Mouse (Mus musculus): ENCODE measurements around the gene Cysrt1.
A peak's percentile ranks its signal among the peaks of the same experiment; 100 is the strongest.
"Not testable (repeated sequence)": the region's sequence is repeated elsewhere in the genome, so short reads cannot be mapped to it uniquely, and the experiment has no call there.

Cysrt1 gene

GRCm38 (mm10) chr2:25264851-25265250, 22.6 kb upstream of the Cysrt1 start:
- no peak for DNase-seq (ENCODE audit: low read depth)

DNA sequence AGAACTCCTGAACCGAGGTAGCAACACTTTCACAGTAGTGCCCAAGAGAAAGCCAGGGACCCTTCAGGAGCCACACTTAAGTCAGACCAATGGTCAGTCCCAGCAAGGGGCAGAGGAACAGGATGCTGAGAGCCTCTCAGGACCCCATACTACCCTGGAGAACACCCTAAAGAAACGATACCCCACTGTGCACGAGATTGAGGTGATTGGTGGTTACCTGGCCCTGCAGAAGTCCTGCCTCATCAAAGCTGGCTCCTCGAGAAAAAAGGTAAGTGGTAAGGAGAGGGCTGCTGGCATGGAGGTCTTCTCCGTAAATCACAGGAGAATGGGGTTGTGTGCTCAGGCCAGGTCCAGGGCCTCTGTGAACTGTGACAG, 22.0 kb upstream of the Cysrt1 start:
- DNase-seq (ENCODE audit: low read depth), result no peak

DNA sequence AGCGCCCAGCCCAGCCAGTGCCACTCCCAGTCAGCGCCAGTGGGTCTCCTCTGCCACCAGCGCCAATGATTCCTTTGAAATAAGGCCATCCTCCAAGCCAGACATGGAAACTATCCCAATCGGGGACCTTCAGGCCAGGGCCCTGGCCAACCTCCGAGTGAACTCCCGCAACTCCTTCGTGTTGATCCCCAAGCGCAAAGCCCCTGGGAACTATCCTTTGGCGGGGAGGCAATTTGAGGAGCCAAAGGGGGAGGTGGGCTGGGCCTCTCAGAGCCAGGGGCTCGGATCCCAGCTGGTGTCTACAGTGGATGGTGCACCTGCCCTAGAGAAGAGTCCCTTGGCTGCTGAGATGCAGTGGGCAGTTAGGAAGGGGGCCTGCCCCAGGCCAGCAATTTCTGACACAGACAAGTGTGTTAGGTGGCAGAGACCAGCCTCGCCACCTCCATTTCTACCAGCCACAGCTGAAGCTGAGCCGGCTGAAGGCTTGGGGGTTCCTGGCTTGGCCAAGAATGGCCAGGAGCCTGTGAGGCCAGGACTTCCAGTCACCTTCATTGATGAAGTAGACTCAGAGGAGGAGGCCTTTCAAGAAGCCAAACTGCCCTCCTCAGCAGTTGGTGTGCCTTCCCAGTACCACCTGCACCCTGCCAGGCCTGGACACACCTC, 21.5 kb upstream of the Cysrt1 start:
- DNase-seq (ENCODE audit: low read depth), result no peak

GRCm38 (mm10) chr2:25262795-25263622, 20.8 kb upstream of the Cysrt1 start:
- no peak for DNase-seq (ENCODE audit: low read depth)

- DNase-seq (ENCODE audit: low read depth), result peak; percentile 89
Observed at GRCm38 (mm10) chr2:25262291-25262767, 20.1 kb upstream of the Cysrt1 start, which contains the start of gene Tprn. Tprn (plus strand) TSS chr2:25262618.

- no peak for DNase-seq (ENCODE audit: low read depth)
Observed at GRCm38 (mm10) chr2:25261870-25262269, 19.6 kb upstream of the Cysrt1 start.

DNA sequence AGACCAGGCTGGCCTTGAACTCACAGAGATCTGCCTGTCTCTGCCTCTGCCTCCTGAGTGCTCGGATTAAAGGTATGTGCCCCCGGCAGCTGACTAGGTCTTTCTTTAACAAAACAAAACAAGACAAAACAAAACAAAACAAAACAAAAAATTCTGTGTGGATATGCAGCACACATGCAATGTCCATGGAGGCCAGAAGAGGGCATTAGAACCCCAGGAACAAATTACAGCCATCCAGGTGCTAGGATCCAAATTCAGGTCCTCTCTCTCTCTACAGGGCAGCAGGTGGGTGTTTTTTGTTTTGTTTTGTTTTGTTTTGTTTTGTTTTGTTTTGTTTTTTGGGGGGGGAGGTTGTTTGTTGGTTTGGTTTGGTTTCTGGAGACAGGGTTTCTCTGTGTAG, 16.6 kb upstream of the Cysrt1 start:
- no peak for DNase-seq (ENCODE audit: low read depth)

DNA sequence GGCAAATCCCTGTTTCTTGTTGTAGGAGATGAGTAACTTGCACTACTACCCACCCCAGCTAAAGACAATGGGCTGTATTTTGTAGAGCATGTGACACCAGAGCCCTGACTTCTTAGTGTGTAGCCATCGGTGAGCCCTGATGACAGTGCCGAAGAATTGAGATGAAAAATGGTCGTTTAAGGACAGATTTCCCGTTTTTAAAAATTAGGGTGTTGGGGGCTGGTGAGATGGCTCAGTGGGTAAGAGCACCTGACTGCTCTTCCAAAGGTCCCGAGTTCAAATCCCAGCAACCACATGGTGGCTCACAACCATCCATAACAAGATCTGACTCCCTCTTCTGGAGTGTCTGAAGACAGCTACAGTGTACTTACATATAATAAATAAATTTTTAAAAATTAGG, 15.0 kb upstream of the Cysrt1 start:
- not testable (repeated sequence) for DNase-seq (ENCODE audit: low read depth)

- DNase-seq (ENCODE audit: low read depth), result peak; percentile 78
Observed at GRCm38 (mm10) chr2:25256443-25257109, 14.3 kb upstream of the Cysrt1 start.

DNA sequence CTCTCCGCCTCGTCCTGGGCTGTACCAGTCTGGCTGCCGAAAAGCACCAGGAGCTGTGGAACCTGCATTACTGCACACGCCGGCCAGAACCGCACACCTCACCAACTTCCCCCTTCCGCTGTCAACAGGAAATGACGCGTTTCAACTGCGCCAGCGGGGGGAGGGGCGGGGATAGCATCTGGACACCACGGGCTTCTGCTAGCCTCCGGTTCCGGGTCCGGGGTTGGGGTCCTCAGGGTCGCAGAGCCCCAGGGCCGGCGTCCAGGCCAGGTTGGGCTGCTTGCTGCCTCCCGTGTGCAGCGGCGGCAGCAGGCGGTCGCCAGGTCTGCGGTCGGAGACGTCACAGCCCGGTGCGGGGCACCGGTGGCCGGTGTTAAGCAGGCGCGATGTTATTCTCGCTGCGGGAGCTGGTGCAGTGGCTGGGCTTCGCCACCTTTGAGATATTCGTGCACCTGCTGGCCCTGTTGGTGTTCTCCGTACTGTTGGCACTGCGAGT, 13.1 kb upstream of the Cysrt1 start, which contains the start of gene Tmem203:
TSS of gene Tmem203 (plus strand) at position 156 of the 496 bp plus-strand sequence.
- DNase-seq (ENCODE audit: low read depth), result peak; percentile 87

GRCm38 (mm10) chr2:25252331-25252730, 10.1 kb upstream of the Cysrt1 start:
- no peak for DNase-seq (ENCODE audit: low read depth)

- DNase-seq (ENCODE audit: low read depth), result no peak
Observed at GRCm38 (mm10) chr2:25246183-25247072, 4.2 kb upstream of the Cysrt1 start, which contains the start of gene AL732309.1. AL732309.1 (minus strand) TSS chr2:25246863.

GRCm38 (mm10) chr2:25244144-25244543, 1.9 kb upstream of the Cysrt1 start:
- DNase-seq (ENCODE audit: low read depth), result no peak

GRCm38 (mm10) chr2:25243342-25243741, 1.1 kb upstream of the Cysrt1 start:
- no peak for DNase-seq (ENCODE audit: low read depth)

DNA sequence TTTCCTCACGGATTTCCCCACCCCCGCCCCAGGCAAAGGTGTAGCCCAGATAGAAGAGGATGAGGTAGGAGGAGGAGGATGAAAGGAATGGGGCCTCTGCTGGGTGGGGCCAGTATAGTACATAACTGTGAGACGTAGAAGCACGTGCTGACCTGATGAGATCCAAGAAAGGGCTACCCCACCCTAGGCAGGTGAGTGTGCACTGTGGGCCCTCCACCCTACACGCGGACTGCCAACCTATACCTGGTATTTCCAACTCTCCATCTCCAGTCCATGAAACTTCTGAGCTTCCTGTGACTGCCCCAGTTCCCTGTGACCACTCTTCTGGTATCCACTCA, 845 bp downstream of the Cysrt1 start:
- DNase-seq (ENCODE audit: low read depth), result no peak

DNA sequence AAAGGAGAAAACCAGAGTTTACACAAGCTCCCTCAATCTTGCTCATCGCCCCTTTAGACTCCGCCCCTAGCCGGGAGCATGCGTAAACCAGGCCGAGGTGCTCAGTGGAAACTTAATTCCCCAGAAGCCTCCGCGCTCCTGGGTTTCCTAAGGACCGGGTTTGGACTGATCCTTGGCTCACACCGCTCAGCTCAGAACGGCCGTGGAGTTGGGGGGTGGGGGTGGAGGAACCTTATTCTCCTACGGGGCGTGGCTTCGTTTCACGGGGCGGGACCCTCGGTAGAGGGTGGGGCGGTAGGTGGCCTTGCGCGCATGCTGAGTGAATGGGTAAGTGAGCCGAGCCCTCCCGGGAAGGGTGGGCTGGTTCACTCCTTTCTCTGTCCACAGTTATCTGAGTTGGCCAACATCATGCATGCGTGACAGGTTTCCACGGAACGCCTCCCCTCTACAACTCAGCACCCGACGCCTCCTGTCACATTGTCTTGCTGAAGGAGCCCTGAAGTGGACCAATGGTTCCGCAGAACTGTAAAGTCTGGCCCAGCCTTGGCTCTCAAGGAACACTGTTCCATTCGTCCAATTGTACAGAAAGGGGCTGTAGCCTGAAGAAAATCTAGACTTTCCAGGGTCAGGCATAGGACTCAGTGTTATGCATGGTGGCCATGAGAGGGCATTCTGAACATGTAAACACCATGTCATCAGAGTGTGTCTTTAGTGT, 1.4 kb downstream of the Cysrt1 start:
- no peak for DNase-seq (ENCODE audit: low read depth)

DNA sequence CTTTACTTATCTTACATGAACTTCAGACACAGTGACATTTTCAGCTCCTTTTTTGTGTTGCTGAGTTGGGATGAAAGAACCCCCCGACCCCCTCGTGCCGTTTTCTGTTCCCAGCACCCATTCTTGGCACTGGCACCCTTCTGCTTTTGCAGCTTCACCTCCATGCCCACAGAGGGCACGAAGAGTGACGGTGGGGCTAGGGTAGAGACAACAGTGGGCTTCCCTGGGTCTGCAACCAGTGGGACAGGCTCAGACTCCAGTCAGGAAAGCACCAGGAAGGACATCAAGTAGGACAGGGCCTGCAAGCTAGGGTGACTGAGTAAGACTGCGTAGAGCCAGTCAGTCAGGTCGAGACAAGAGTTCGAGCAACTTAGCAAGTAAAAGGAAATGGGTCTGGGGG, 1.9 kb downstream of the Cysrt1 start:
- no peak for DNase-seq (ENCODE audit: low read depth)

DNA sequence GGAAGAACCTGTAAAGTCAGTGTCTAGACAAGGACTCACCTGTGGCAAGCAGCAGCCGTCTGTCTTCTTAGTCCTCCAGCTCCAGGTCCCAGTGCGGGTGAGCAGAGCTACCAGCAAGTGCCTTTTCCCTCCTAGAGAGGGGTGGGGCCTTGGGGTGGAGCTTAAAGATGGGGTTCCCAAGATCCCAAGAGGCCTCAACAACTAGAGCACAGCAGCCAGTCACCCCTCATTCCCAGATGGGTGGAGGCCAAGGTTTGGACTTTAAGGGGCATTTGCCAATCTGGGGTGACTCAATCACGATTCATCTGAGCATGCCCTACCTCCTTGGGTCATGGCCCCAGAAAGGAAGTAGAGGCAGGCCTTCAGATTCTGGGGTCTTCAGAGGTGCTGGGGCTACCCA, 2.5 kb downstream of the Cysrt1 start:
- no peak for DNase-seq (ENCODE audit: low read depth)

- no peak for DNase-seq (ENCODE audit: low read depth)
Observed at GRCm38 (mm10) chr2:25238106-25238505, 4.1 kb downstream of the Cysrt1 start.

- DNase-seq (ENCODE audit: low read depth), result no peak
Observed at GRCm38 (mm10) chr2:25237522-25237921, 4.7 kb downstream of the Cysrt1 start.

DNA sequence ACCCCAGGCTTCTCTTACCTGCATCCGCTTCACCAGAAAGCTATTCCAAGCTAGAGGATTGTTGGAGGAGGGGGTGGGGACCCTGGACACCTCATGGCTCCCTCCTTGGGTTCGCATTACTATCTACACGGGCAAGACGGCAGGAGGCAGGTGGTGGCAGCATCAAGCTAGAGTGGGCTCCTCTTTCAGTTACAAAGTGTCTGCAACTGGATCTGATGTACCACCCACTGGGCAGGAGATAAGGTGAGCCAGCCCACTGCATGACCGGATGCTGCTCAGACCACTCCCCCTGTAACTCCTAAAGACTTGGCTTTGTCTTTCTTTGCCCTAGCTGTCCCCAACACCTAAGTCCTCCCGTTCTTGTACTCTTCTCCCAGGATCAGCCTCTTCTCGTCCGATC, 5.6 kb downstream of the Cysrt1 start, which contains the start of gene Rnf224:
TSS of gene Rnf224 (minus strand) at position 174 of the 400 bp plus-strand sequence.
- DNase-seq (ENCODE audit: low read depth), result no peak
